Mouse (Mus musculus): ENCODE measurements around the gene Zbtb38. TPM values are rescaled to one million over a fixed set of nuclear protein-coding genes. Genes with fewer than 3 reads are reported as not detected.
"Not testable (repeated sequence)": the region's sequence is repeated elsewhere in the genome, so short reads cannot be mapped to it uniquely, and the experiment has no call there.

Zbtb38 gene
- total RNA-seq, 2 experiments from 2014 or later, result 30.2 to 37.0 TPM

- intact Hi-C loops (cut with DNase I), result loop anchor here (2.0 kb wide), 1 partner anchor 80 kb away; no protein-coding TSS in a partner anchor
- DNase-seq, result peak in 1 of 2 experiments; percentile 25
Measured at GRCm38 (mm10) chr9:96652763-96653162, 99.9 kb downstream of the Zbtb38 start.

GRCm38 (mm10) chr9:96650807-96651206, 101.8 kb downstream of the Zbtb38 start:
- intact Hi-C loops (cut with DNase I), result no loop called here
- DNase-seq, result no peak

- intact Hi-C loops (cut with DNase I), result no loop called here
- DNase-seq, result no peak
Measured at GRCm38 (mm10) chr9:96649924-96650323, 102.7 kb downstream of the Zbtb38 start.

- intact Hi-C loops (cut with DNase I), result no loop called here
- no peak for DNase-seq
Measured at GRCm38 (mm10) chr9:96649362-96649761, 103.3 kb downstream of the Zbtb38 start.

GRCm38 (mm10) chr9:96646668-96647295, 105.8 kb downstream of the Zbtb38 start:
- intact Hi-C loops (cut with DNase I), result no loop called here
- DNase-seq, result no peak

- intact Hi-C loops (cut with DNase I), result no loop called here
- DNase-seq, result no peak
Measured at GRCm38 (mm10) chr9:96644840-96645239, 107.8 kb downstream of the Zbtb38 start.

GRCm38 (mm10) chr9:96644002-96644401, 108.6 kb downstream of the Zbtb38 start:
- intact Hi-C loops (cut with DNase I); DNase-seq: not testable (repeated sequence)

- DNase-seq, result no peak
- intact Hi-C loops (cut with DNase I), result no loop called here
Measured at GRCm38 (mm10) chr9:96639451-96639850, 113.2 kb downstream of the Zbtb38 start.

GRCm38 (mm10) chr9:96638508-96638907, 114.1 kb downstream of the Zbtb38 start:
- intact Hi-C loops (cut with DNase I), result no loop called here
- peak in 1 of 2 experiments; percentile 5 for DNase-seq

- intact Hi-C loops (cut with DNase I), result no loop called here
- no peak for DNase-seq
Measured at GRCm38 (mm10) chr9:96637157-96637548, 115.5 kb downstream of the Zbtb38 start.

- intact Hi-C loops (cut with DNase I), result no loop called here
- DNase-seq, result no peak
Measured at GRCm38 (mm10) chr9:96636423-96637156, 116.0 kb downstream of the Zbtb38 start.

GRCm38 (mm10) chr9:96635899-96636298, 116.7 kb downstream of the Zbtb38 start:
- DNase-seq, result no peak
- intact Hi-C loops (cut with DNase I), result no loop called here

- DNase-seq, result no peak
- intact Hi-C loops (cut with DNase I), result no loop called here
Measured at GRCm38 (mm10) chr9:96635176-96635575, 117.5 kb downstream of the Zbtb38 start.

- intact Hi-C loops (cut with DNase I), result loop anchor here (5.0 kb wide), 1 partner anchor 34 kb away; no protein-coding TSS in a partner anchor
- DNase-seq, result no peak
Measured at GRCm38 (mm10) chr9:96633771-96634170, 118.9 kb downstream of the Zbtb38 start.

Other genes with a start within 250 kb of the Zbtb38 start
- not detected for gene Gm28729, start 227.6 kb downstream of the Zbtb38 start, total RNA-seq (2021)
- 1 to 10 TPM; 7.6 to 8.3 TPM for gene Rasa2, start 121.2 kb downstream of the Zbtb38 start, total RNA-seq (2021)
- gene Pxylp1, start 139.8 kb upstream of the Zbtb38 start, total RNA-seq (2021), result 10 to 100 TPM; 15.6 to 17.0 TPM

All from heart, postnatal 10 days (tissue).